ENCODE assay signal across 16 mouse cellular contexts in the genomic region with DNA sequence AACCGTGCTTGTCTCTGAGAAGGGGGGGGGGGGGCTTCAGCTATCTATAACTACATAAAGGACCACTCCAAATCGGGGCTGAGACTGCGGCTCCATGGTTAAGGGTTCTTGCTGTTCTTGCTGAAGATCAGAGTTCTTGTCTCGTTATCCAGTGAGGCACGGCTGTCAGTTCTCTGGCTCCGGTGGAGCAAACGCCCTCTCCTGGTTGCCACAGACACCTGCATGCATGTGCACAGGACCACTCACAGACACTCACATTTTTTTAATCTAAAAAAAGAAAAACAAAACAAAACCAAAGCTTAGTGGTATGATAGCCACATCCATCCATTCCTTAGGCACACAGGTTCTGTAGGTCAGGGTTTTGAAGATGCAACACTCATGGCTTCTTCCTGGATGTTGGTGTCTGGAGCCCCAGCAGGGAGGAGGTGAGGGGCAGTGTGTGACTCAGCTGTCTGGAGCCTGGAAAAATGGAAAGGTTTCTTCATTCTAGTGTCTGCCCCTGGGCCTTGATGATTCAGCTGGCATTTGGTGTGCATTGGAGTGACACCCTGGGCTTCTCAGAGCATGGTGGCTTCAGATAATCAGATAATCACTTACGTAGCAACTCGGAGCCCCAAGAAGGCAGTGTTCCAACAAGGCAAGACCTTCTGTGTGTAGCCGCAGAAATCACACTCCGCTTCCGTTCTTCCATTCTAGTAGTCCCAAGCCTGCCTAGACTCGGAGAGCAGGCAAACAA.
A peak's percentile ranks its signal among the peaks of the same experiment; 100 is the strongest.
DNase-seq lines count a peak whose midpoint lies in the region; ATAC-seq and TF ChIP-seq lines count a peak whose summit lies in the region.
"Had no signal": no experiment of that assay in that cellular context is flagged by ENCODE, and none has a peak within 500 bp of the region (broad histone marks: within the 10 kb centered on the region; RNA-seq: fewer than 3 reads in every experiment).

No protein-coding gene starts in this region.

- TF ChIP-seq CTCF in gastrocnemius, adult 2 months (IDR thresholded peaks at IDR 0.05) = peak; percentile 36; the same call in 1 of the 2 replicates

- H3K4me3 ChIP-seq in gastrocnemius, adult 2 months = no peak overlapping the region
- H3K4me3 ChIP-seq: erythroblast, embryonic 14.5 days; liver, embryonic 13.5 days; midbrain, embryonic 15.5 days had no signal

- H3K27ac ChIP-seq in gastrocnemius, adult 2 months = no peak overlapping the region
- H3K27ac ChIP-seq: liver, embryonic 13.5 days; midbrain, embryonic 15.5 days had no signal

- DNase-seq in gastrocnemius, adult 2 months = no peak
- DNase-seq in gastrocnemius, postnatal 10 days = no peak
- DNase-seq in lung, postnatal 10 days = peak; percentile 6
- DNase-seq in lung, postnatal 25 days (ENCODE audit: low spot score) = no peak
- peak; percentile 73 for DNase-seq in ZHBTc4 (ENCODE audit: low read depth, low spot score)
- DNase-seq in urinary bladder, adult 18-20 months (ENCODE audit: low spot score in 2 of 2) = no peak
- no peak for DNase-seq in gastrocnemius, adult 18-20 months (ENCODE audit: low spot score)
- DNase-seq: cerebellum, postnatal 25 days; gastrocnemius, postnatal 14 days; kidney, adult 11 months; liver, embryonic 13.5 days; right cerebral cortex, postnatal 4 days; thymus, adult 18-20 months had no signal

- intact Hi-C loops in gastrocnemius, adult 2 months (cut with DNase I) = no loop called here

- peak; percentile 56 for ATAC-seq in megakaryocyte-erythroid progenitor cell, adult 5-6 weeks (replicated peaks; ENCODE audit: low FRiP score, low TSS enrichment, poor library complexity, severe bottlenecking)
- ATAC-seq: midbrain, embryonic 15.5 days had no signal

Comparison
In these comparisons a context has a peak if more than half of its experiments do, and no peak if none do; other contexts are left out.
1. DNase-seq: peak in lung, postnatal 10 days (single experiment) and ZHBTc4 (single experiment); none in gastrocnemius, adult 2 months (single experiment), gastrocnemius, postnatal 10 days (single experiment), lung, postnatal 25 days (single experiment), urinary bladder, adult 18-20 months (0 of 2) and gastrocnemius, adult 18-20 months (single experiment).